Mouse (Mus musculus) liver, postnatal 0 days (tissue): ENCODE measurements around the gene Cckar.

ENCODE experiments used
- CTCF ChIP-seq: sonication (generic); IDR thresholded peaks from 2 replicates; pipeline ENCODE4 v1.5.1; 2016; ENCODE audit warnings: antibody characterized with exemption, low read depth
- EP300 ChIP-seq: IDR thresholded peaks from 2 replicates; pipeline ENCODE4 v1.6.1; 2016; ENCODE audit warnings: antibody characterized with exemption, low read depth, mild to moderate bottlenecking

- no peak for TF ChIP-seq CTCF
- TF ChIP-seq EP300 = no peak
Observed at GRCm38 (mm10) chr5:53676671-53677070, 30.8 kb downstream of the Cckar start.
